9 mouse cellular contexts compared by ENCODE assay signal in genomic region chr2:165288315-165289031, GRCm38 (mm10). TPM values are rescaled to one million over a fixed set of nuclear protein-coding genes. Genes with fewer than 3 reads are reported as not detected.
DNase-seq lines count a peak whose midpoint lies in the region; ATAC-seq and TF ChIP-seq lines count a peak whose summit lies in the region.
"Had no signal": no experiment of that assay in that cellular context is flagged by ENCODE, and none has a peak within 500 bp of the region (broad histone marks: within the 10 kb centered on the region; RNA-seq: fewer than 3 reads in every experiment).

No protein-coding gene starts in this region.

- peaks cover 22% of the 10 kb centered on the region for H3K36me3 ChIP-seq in hindbrain, postnatal 0 days (ENCODE audit: insufficient read depth, low read length)
- peaks cover 22% of the 10 kb centered on the region for H3K36me3 ChIP-seq in stomach, embryonic 14.5 days (ENCODE audit: control insufficient read depth, insufficient read depth, low read length)

- WGBS in hindbrain, postnatal 0 days = 27% methylated on average over 18 of the region's 18 CpGs
- 66% methylated on average over 18 of the region's 18 CpGs for WGBS in stomach, embryonic 14.5 days

- peak; percentile 89 for DNase-seq in NIH3T3 (ENCODE audit: low read depth)
- DNase-seq in cerebellum, postnatal 10 days = peak; percentile 98
- DNase-seq in gastrocnemius, adult 8-10 months (ENCODE audit: low spot score in 2 of 2) = peak; percentile 48 to 54
- DNase-seq in hindbrain, postnatal 0 days (ENCODE audit: low spot score) = peak; percentile 96
- DNase-seq in left cerebral cortex, adult 18-20 months (ENCODE audit: low spot score in 2 of 2) = peak; percentile 81 to 87
- DNase-seq in lung, postnatal 36 days = peak; percentile 84

- TF ChIP-seq CTCF in hindbrain, postnatal 0 days (IDR thresholded peaks at IDR 0.05; ENCODE audit: low read depth) = 0 out of 2 replicates have a peak, but pooled peaks have one; percentile 12

- H3K9me3 ChIP-seq in hindbrain, postnatal 0 days (ENCODE audit: low read length) = no peaks in the 10 kb centered on the region
- H3K9me3 ChIP-seq in stomach, embryonic 14.5 days (ENCODE audit: control insufficient read depth, low read depth, low read length) = no peaks in the 10 kb centered on the region

- peak overlapping the region; percentile 59 for H3K9ac ChIP-seq in hindbrain, postnatal 0 days (replicated peaks; ENCODE audit: low read length)
- peak overlapping the region; percentile 57; the same call in 1 of the 2 replicates for H3K9ac ChIP-seq in stomach, embryonic 14.5 days (replicated peaks; ENCODE audit: low read depth, low read length)

- H3K4me2 ChIP-seq in hindbrain, postnatal 0 days (ENCODE audit: low read depth, low read length) = peak overlapping the region; percentile 89
- H3K4me2 ChIP-seq in stomach, embryonic 14.5 days (replicated peaks; ENCODE audit: low read depth, low read length) = peak overlapping the region; percentile 86

- peak; percentile 90 for ATAC-seq in hindbrain, postnatal 0 days
- ATAC-seq in stomach, embryonic 14.5 days (ENCODE audit: insufficient number of reproducible peaks, insufficient read depth, low FRiP score, low read depth) = no peak
- no peak for ATAC-seq in activated CD4-positive, CD25-positive, alpha-beta regulatory T cell, adult 4 months

- peak overlapping the region; percentile 63 for H3K4me3 ChIP-seq in hindbrain, postnatal 0 days (ENCODE audit: low read length)
- peak overlapping the region; percentile 64 for H3K4me3 ChIP-seq in stomach, embryonic 14.5 days (ENCODE audit: low read depth, low read length)

- peaks cover 20% of the 10 kb centered on the region for H3K4me1 ChIP-seq in hindbrain, postnatal 0 days (ENCODE audit: insufficient read depth, low read length)
- H3K4me1 ChIP-seq in stomach, embryonic 14.5 days (ENCODE audit: control insufficient read depth, insufficient read depth, low read length) = peaks cover 9% of the 10 kb centered on the region; the same call in 1 of the 2 replicates

- H3K27me3 ChIP-seq in hindbrain, postnatal 0 days (ENCODE audit: insufficient read depth, low read length) = no peaks in the 10 kb centered on the region
- no peaks in the 10 kb centered on the region for H3K27me3 ChIP-seq in stomach, embryonic 14.5 days (ENCODE audit: control insufficient read depth, insufficient read depth, low read length)

- peak overlapping the region; percentile 92 for H3K27ac ChIP-seq in hindbrain, postnatal 0 days
- H3K27ac ChIP-seq in stomach, embryonic 14.5 days (ENCODE audit: low read length) = peak overlapping the region; percentile 68; the same call in 1 of the 2 replicates

RNA-seq across cellular contexts. Expression of gene Slc35c2, which starts 0.8 kb away (rescaled TPM):
- 10 to 100 TPM; 20.6 to 26.6 (median 23.2) TPM for total RNA-seq in gastrocnemius, adult 8-10 months (2022)
- total RNA-seq in hindbrain, postnatal 0 days (2014; rRNA removed) = 97.1 and 120 TPM in 2 replicates
- 65.7 and 68.1 TPM in 2 replicates for polyA plus RNA-seq in hindbrain, postnatal 0 days (2015; fragmentation: Nextera tagmentation; extraction: Ambion mirVana)
- total RNA-seq in left cerebral cortex, adult 18-20 months (2021) = 10 to 100 TPM; 58.2 to 60.6 TPM
- polyA plus RNA-seq in stomach, embryonic 14.5 days (2014; fragmentation: Nextera tagmentation; extraction: Ambion mirVana) = 42.5 and 43.5 TPM in 2 replicates
- polyA plus RNA-seq in activated CD4-positive, CD25-positive, alpha-beta regulatory T cell, adult 4 months (2017; shearing (Covaris generic)) = 10 to 100 TPM; 31.1 to 45.6 TPM

RNA-seq across cellular contexts. Expression of gene Elmo2, which starts 37.8 kb away (rescaled TPM):
- total RNA-seq in gastrocnemius, adult 8-10 months (2022) = 10 to 100 TPM; 11.0 to 13.2 (median 11.7) TPM
- 99.4 and 105 TPM in 2 replicates for total RNA-seq in hindbrain, postnatal 0 days (2014; rRNA removed)
- polyA plus RNA-seq in hindbrain, postnatal 0 days (2015; fragmentation: Nextera tagmentation; extraction: Ambion mirVana) = 68.9 and 71.8 TPM in 2 replicates
- 100 to 1,000 TPM; 145 to 166 TPM for total RNA-seq in left cerebral cortex, adult 18-20 months (2021)
- 66.4 and 77.8 TPM in 2 replicates for polyA plus RNA-seq in stomach, embryonic 14.5 days (2014; fragmentation: Nextera tagmentation; extraction: Ambion mirVana)
- 10 to 100 TPM; 30.4 to 35.4 TPM for polyA plus RNA-seq in activated CD4-positive, CD25-positive, alpha-beta regulatory T cell, adult 4 months (2017; shearing (Covaris generic))

RNA-seq across cellular contexts. Expression of gene Cdh22, which starts 53.8 kb away (rescaled TPM):
- under 1 TPM; 0.68 to 0.99 (median 0.95) TPM for total RNA-seq in gastrocnemius, adult 8-10 months (2022)
- total RNA-seq in hindbrain, postnatal 0 days (2014; rRNA removed) = 47.3 and 53.4 TPM in 2 replicates
- 16.5 and 19.2 TPM in 2 replicates for polyA plus RNA-seq in hindbrain, postnatal 0 days (2015; fragmentation: Nextera tagmentation; extraction: Ambion mirVana)
- 10 to 100 TPM; 55.1 to 61.1 TPM for total RNA-seq in left cerebral cortex, adult 18-20 months (2021)
- polyA plus RNA-seq in stomach, embryonic 14.5 days (2014; fragmentation: Nextera tagmentation; extraction: Ambion mirVana) = 0.27 and 0.32 TPM in 2 replicates
- not detected for polyA plus RNA-seq in activated CD4-positive, CD25-positive, alpha-beta regulatory T cell, adult 4 months (2017; shearing (Covaris generic))
- total RNA-seq: common myeloid progenitor, adult 5-6 weeks had no signal

Comparison
In these comparisons a context has a peak if more than half of its experiments do, and no peak if none do; other contexts are left out.
1. RNA of gene Cdh22, which starts 53.8 kb away (total RNA-seq): 55.1 to 61.1 TPM in left cerebral cortex, adult 18-20 months and 47.3 to 53.4 TPM in hindbrain, postnatal 0 days; 0.68 to 0.99 TPM in gastrocnemius, adult 8-10 months; every median in the first group is over 10 times any median in the second.
2. Peak in every context shown above with its lines, with median percentiles within 50 percentile points of each other: DNase-seq.